9 mouse cellular contexts compared by ENCODE assay signal in genomic region chr2:52319020-52319567, GRCm38 (mm10). TPM values are rescaled to one million over a fixed set of nuclear protein-coding genes. Genes with fewer than 3 reads are reported as not detected.
DNase-seq lines count a peak whose midpoint lies in the region; ATAC-seq lines count a peak whose summit lies in the region.
"Had no signal": no experiment of that assay in that cellular context is flagged by ENCODE, and none has a peak within 500 bp of the region (broad histone marks: within the 10 kb centered on the region; RNA-seq: fewer than 3 reads in every experiment).

No protein-coding gene starts in this region.

- intact Hi-C loops in heart, postnatal 36 days (cut with DNase I): no loop called here

- H3K4me1 ChIP-seq in liver, embryonic 16.5 days (ENCODE audit: control insufficient read depth, low read depth, low read length): no peaks in the 10 kb centered on the region
- H3K4me1 ChIP-seq in intestine, embryonic 16.5 days (ENCODE audit: control insufficient read depth, insufficient read depth, low read length): no peaks in the 10 kb centered on the region
- H3K4me1 ChIP-seq: embryonic facial prominence, embryonic 12.5 days had no signal

- no peak overlapping the region for H3K27ac ChIP-seq in liver, embryonic 16.5 days (ENCODE audit: low read length)
- H3K27ac ChIP-seq in intestine, embryonic 16.5 days (ENCODE audit: low read length): no peak overlapping the region
- H3K27ac ChIP-seq: embryonic facial prominence, embryonic 12.5 days had no signal

- no peak overlapping the region for H3K4me3 ChIP-seq in liver, embryonic 16.5 days (ENCODE audit: low read depth, low read length)
- no peak overlapping the region for H3K4me3 ChIP-seq in intestine, embryonic 16.5 days (ENCODE audit: low read length)
- H3K4me3 ChIP-seq: embryonic facial prominence, embryonic 12.5 days had no signal

- 31% methylated on average over 5 of the region's 5 CpGs for WGBS in liver, embryonic 16.5 days (ENCODE audit: insufficient replicate concordance)
- WGBS in intestine, embryonic 16.5 days: 52% methylated on average over 5 of the region's 5 CpGs

- H3K4me2 ChIP-seq in liver, embryonic 16.5 days (ENCODE audit: low read depth, low read length): no peak overlapping the region
- no peak overlapping the region for H3K4me2 ChIP-seq in intestine, embryonic 16.5 days (ENCODE audit: low read depth, low read length)
- H3K4me2 ChIP-seq: embryonic facial prominence, embryonic 12.5 days had no signal

- ATAC-seq in liver, embryonic 16.5 days (ENCODE audit: low read depth): peak; percentile 75
- ATAC-seq in intestine, embryonic 16.5 days: no peak

- no peaks in the 10 kb centered on the region for H3K9me3 ChIP-seq in liver, embryonic 16.5 days (replicated peaks; ENCODE audit: control insufficient read depth, low read length)
- no peaks in the 10 kb centered on the region for H3K9me3 ChIP-seq in intestine, embryonic 16.5 days (ENCODE audit: control insufficient read depth, low read length)
- H3K9me3 ChIP-seq: embryonic facial prominence, embryonic 12.5 days had no signal

- H3K27me3 ChIP-seq in liver, embryonic 16.5 days (ENCODE audit: control insufficient read depth, insufficient read depth, low read depth, low read length): no peaks in the 10 kb centered on the region
- H3K27me3 ChIP-seq in intestine, embryonic 16.5 days (replicated peaks; ENCODE audit: control insufficient read depth, insufficient read depth, low read length): no peaks in the 10 kb centered on the region
- H3K27me3 ChIP-seq: embryonic facial prominence, embryonic 12.5 days had no signal

- no peaks in the 10 kb centered on the region for H3K36me3 ChIP-seq in liver, embryonic 16.5 days (ENCODE audit: control insufficient read depth, insufficient read depth)
- H3K36me3 ChIP-seq in intestine, embryonic 16.5 days (ENCODE audit: control insufficient read depth, insufficient read depth, low read length): no peaks in the 10 kb centered on the region
- H3K36me3 ChIP-seq: embryonic facial prominence, embryonic 12.5 days had no signal

- peak; percentile 11 to 12 for DNase-seq in heart, adult 18-20 months
- DNase-seq in heart, postnatal 36 days: no peak
- peak; percentile 85 for DNase-seq in CD4-positive, CD25-positive, alpha-beta regulatory T cell, adult 2 months (ENCODE audit: low read depth, low spot score)
- peak; percentile 38 for DNase-seq in fibroblast of lung, adult 2 months (ENCODE audit: low read depth)
- no peak for DNase-seq in MN1 (ENCODE audit: low spot score)
- DNase-seq in layer of hippocampus, postnatal 10 days (ENCODE audit: low spot score in 2 of 2): no peak

- H3K9ac ChIP-seq in liver, embryonic 16.5 days (ENCODE audit: low read depth, low read length): no peak overlapping the region
- H3K9ac ChIP-seq in intestine, embryonic 16.5 days (ENCODE audit: low read depth, low read length): no peak overlapping the region
- H3K9ac ChIP-seq: embryonic facial prominence, embryonic 12.5 days had no signal

RNA-seq across cellular contexts. Expression of gene Neb, which starts 59.2 kb away (rescaled TPM):
- total RNA-seq in heart, adult 18-20 months (2021): 1 to 10 TPM; 5.7 to 7.3 TPM
- 1 to 10 TPM; 5.2 to 6.7 TPM for total RNA-seq in heart, postnatal 36 days (2021)
- polyA plus RNA-seq in liver, embryonic 16.5 days (2015; fragmentation: Nextera tagmentation; extraction: Ambion mirVana): 3.9 and 10.2 TPM in 2 replicates
- 1 to 10 TPM; 3.1 to 5.1 TPM for total RNA-seq in layer of hippocampus, postnatal 10 days (2021)
- polyA plus RNA-seq in intestine, embryonic 16.5 days (2015; fragmentation: Nextera tagmentation; extraction: Ambion mirVana): 0.40 and 0.77 TPM in 2 replicates

Comparison
In these comparisons a context has a peak if more than half of its experiments do, and no peak if none do; other contexts are left out.
1. DNase-seq: peak in heart, adult 18-20 months (2 of 2), CD4-positive, CD25-positive, alpha-beta regulatory T cell, adult 2 months (single experiment) and fibroblast of lung, adult 2 months (single experiment); none in heart, postnatal 36 days (0 of 2), MN1 (single experiment) and layer of hippocampus, postnatal 10 days (0 of 2).